Mouse (Mus musculus): Measurements from ENCODE around the gene Prkar1b.
A peak's percentile ranks its signal among the peaks of the same experiment; 100 is the strongest.

The Prkar1b gene

GRCm38 (mm10) chr5:139149681-139150602 lies at the start of gene Prkar1b, which contains the start of gene Dnaaf5:
Prkar1b (minus strand) TSS chr5:139150001.
Dnaaf5 (plus strand) TSS chr5:139150223.
- peak; percentile 93 for DNase-seq (ENCODE audit: low spot score)

DNA sequence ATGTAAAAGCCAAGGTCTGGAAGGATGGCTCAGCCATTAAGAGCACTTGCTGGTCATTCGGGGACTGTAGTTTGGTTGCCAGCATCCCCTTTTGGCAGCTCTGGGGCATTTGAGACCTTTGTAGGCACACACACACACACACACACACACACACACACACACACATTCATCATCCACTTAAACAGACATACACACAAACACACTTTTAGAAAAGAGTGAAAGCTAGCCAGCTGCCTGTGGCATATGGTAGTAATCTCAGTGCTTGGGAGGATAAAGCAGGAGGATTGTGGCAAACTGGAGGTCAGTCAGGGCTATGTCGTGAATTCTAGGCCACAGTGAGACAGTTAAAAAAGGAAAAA lies 49.8 kb upstream of the Prkar1b start:
- DNase-seq (ENCODE audit: low spot score): no peak

- no peak for DNase-seq (ENCODE audit: low spot score)
Measured at GRCm38 (mm10) chr5:139198779-139199178, 49.0 kb upstream of the Prkar1b start.

- DNase-seq (ENCODE audit: low spot score): no peak
Measured at GRCm38 (mm10) chr5:139190958-139191357, 41.2 kb upstream of the Prkar1b start.

GRCm38 (mm10) chr5:139189726-139190125 lies 39.9 kb upstream of the Prkar1b start:
- no peak for DNase-seq (ENCODE audit: low spot score)

- DNase-seq (ENCODE audit: low spot score): no peak
Measured at GRCm38 (mm10) chr5:139184897-139185296, 35.1 kb upstream of the Prkar1b start.

GRCm38 (mm10) chr5:139183601-139184000 lies 33.8 kb upstream of the Prkar1b start:
- DNase-seq (ENCODE audit: low spot score): no peak

GRCm38 (mm10) chr5:139183131-139183530 lies 33.3 kb upstream of the Prkar1b start:
- no peak for DNase-seq (ENCODE audit: low spot score)

- peak; percentile 76 for DNase-seq (ENCODE audit: low spot score)
Measured at GRCm38 (mm10) chr5:139178895-139179631, 29.3 kb upstream of the Prkar1b start.

DNA sequence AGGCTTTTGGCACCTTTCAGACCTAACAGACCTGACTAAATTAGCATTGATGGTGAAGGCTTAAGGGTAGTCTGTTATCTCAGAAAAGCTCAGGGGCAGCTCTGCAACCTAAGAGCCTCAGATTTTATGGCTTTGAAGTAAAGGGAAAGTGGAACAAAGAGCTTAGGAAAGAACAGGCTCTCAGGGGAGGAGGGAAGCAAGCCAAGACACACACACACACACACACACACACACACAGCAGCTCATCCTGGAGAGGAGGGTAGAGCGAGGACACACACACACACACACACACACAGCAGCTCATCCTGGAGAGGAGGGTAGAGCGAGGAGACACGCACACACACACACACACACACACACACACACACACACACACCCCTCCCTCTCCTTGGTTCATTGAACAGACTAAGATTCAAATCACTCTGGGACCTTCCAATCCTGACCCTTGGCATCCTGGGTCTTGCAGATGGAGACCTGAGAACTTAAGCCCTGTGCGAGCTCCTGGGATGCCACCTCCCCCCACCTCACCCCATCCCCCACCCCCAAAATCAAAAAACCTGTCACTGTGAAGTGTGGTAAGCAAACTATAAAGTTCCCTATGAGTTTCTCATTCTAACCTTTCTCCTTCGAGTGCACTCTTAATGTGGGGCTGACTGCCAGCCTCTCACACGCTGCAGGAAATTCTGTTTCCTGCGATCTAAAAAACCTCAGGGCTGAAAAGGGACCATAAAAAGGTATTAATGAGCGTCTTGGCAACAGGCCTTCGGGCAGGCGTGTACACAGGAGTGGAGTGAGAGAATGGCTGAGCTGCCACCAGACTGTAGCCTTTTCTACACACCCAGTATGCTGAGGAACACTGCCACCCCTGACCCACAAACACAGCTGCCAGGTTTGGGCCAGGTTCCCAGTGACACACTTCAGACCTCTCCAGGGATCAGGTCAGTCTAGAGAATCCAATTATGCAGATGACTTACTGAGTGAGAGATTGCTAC lies 25.1 kb upstream of the Prkar1b start:
- no peak for DNase-seq (ENCODE audit: low spot score)

DNA sequence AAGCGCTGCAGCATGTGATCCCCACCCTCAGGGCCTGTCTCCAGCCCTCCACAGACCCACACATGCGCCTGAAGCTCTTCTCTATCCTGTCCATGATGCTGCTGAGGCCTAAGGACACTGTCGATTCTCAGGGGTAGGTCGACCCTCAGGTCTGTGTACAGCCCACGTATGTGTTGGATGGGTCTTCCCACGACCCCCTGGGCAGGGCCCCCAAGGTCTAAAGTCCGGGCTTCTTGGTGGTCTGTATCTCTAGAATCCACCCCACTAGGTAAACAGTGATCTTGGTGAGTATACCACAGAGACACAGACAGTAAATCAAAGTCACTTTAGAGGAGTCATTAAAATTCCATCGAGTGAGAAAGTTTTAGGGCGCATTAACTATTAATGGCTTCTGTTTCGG lies 24.3 kb upstream of the Prkar1b start:
- DNase-seq (ENCODE audit: low spot score): no peak

GRCm38 (mm10) chr5:139171929-139172328 lies 22.1 kb upstream of the Prkar1b start:
- DNase-seq (ENCODE audit: low spot score): no peak

GRCm38 (mm10) chr5:139167548-139167947 lies 17.7 kb upstream of the Prkar1b start:
- no peak for DNase-seq (ENCODE audit: low spot score)

DNA sequence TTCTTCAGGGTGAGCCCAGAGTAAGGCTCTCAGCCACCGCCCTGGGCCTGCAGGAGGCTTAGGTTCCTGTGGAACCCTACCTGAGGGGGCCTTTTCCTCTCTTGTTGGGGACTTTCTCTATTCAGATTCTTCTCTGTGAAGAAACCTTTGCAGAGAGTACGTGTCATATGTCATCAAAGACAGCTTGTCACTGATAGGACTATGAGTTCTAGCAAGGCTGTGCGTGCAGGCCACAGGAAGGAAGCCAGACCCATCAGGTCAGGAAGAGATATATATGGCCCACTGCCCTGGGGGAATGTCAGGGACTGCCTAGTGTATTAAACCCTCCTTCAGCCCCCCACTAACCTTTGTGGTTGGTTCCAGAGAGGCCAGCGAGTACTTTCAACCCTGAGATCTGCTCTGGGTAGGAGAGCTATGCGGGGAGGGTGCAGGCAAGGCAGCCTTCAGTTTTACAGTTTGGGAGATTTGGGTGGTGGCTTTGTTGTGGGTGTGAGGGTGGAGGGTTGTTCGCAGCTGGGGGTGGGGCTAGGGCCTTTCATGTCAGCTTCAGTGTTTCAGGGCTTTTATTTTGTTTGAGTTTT lies 17.1 kb upstream of the Prkar1b start:
- no peak for DNase-seq (ENCODE audit: low spot score)

- DNase-seq (ENCODE audit: low spot score): no peak
Measured at GRCm38 (mm10) chr5:139161632-139162031, 11.8 kb upstream of the Prkar1b start.

GRCm38 (mm10) chr5:139160899-139161298 lies 11.1 kb upstream of the Prkar1b start:
- no peak for DNase-seq (ENCODE audit: low spot score)

- no peak for DNase-seq (ENCODE audit: low spot score)
Measured at GRCm38 (mm10) chr5:139150603-139151031, 816 bp upstream of the Prkar1b start.

GRCm38 (mm10) chr5:139149006-139149672 lies 662 bp downstream of the Prkar1b start:
- no peak for DNase-seq (ENCODE audit: low spot score)

DNA sequence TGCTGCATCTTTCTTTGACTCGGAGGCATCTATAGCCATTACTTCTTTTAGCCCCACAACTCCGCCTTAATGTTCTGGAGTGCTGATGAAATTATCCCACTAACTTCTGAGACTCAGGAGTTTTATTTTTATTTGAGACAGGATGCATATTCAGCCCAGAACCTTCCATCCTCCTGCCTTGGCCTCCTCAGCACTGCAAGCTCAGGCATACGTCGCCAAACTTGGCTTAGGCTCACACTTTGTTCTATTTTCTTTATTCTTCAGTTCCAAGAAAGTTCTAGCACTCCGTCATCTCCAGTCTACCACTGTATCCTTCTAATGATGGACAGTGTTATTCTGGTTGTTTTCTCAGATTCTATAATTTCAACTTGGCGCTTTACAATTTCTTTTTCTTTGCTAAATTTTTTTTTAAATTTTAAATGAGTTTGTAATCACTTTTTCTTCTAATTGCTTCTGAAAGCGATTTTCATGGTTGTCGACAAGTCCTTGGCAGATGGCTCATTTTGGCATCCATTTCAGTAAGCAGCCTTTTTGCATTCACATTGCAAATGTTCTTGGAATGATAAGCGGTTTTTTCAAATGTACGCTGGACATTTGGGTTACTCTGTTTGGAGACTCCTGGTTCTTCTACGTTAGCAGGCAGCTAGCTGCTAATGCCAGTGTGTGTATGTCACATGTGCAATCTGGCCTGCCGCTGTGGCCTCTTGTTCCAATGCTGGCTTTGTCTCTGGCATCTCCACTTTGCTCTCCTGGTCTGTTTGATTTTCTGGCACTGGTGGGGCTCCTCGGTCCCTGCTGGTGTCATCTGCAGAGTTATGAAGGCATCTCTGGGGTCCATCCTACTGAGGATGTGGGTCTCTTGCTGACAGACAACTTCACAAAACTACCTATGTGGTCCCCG lies 2.4 kb downstream of the Prkar1b start:
- DNase-seq (ENCODE audit: low spot score): no peak

Data from ovary, postnatal 14 days (tissue).